Mouse (Mus musculus) CH12.LX (cell line): ENCODE data around the gene Zglp1. TPM values are rescaled to one million over a fixed set of nuclear protein-coding genes. Genes with fewer than 3 reads are reported as not detected.
A peak's percentile ranks its signal among the peaks of the same experiment; 100 is the strongest.

Source experiments
- DNase-seq: peaks from one replicate; pipeline ENCODE4 v3.0.0-alpha.2; 2013; ENCODE audit errors: extremely low read depth
- H3K27ac ChIP-seq: 2 replicates; pipeline ENCODE4 v1.5.1; 2012; ENCODE audit warnings: low read depth, mild to moderate bottlenecking, control low read depth, moderate library complexity; ENCODE audit not compliant: insufficient read depth
- H3K27me3 ChIP-seq: replicated peaks from 2 replicates; pipeline ENCODE3; 2012; ENCODE audit warnings: inconsistent platforms
- H3K36me3 ChIP-seq, 2 experiments: replicated peaks in 1 of 2; 2 replicates each; pipeline versions ENCODE3 to v1.6.1; 2012; ENCODE audit warnings: inconsistent platforms in 1 of 2, low read length in 1 of 2, mild to moderate bottlenecking in 1 of 2, mixed read lengths in 1 of 2, moderate library complexity in 1 of 2; ENCODE audit not compliant: control insufficient read depth in 1 of 2, insufficient read depth in 1 of 2
- H3K4me1 ChIP-seq, 2 experiments: 2 replicates each; pipeline ENCODE4 v1.6.1; 2012; ENCODE audit warnings: inconsistent platforms in 1 of 2, moderate library complexity in 1 of 2; ENCODE audit not compliant: insufficient read depth in 2 of 2, control insufficient read depth in 1 of 2
- H3K4me2 ChIP-seq: 2 replicates; pipeline ENCODE4 v1.6.1; 2012; ENCODE audit warnings: low read depth, mild to moderate bottlenecking, control low read depth; ENCODE audit not compliant: poor library complexity, insufficient read depth, severe bottlenecking
- H3K4me3 ChIP-seq, 3 experiments: fragments of 150-350 bp in 1 of 3; sonication (generic) in 1 of 3; replicated peaks in 1 of 3; 2 replicates each; pipeline versions ENCODE3 to v1.5.1; 2011 to 2012; ENCODE audit warnings: low read depth in 2 of 3, low read length in 2 of 3, mild to moderate bottlenecking in 2 of 3, moderate library complexity in 2 of 3, control low read depth in 1 of 3, improper control_type of control experiment in 1 of 3, inconsistent platforms in 1 of 3, mixed read lengths in 1 of 3; ENCODE audit not compliant: poor library complexity in 1 of 3
- H3K79me2 ChIP-seq: replicated peaks from 2 replicates; pipeline ENCODE4 v1.6.1; 2012; ENCODE audit warnings: mild to moderate bottlenecking, moderate library complexity; ENCODE audit not compliant: control insufficient read depth, poor library complexity, insufficient read depth, severe bottlenecking; ENCODE audit errors: extremely low read depth
- H3K9ac ChIP-seq: 2 replicates; pipeline ENCODE4 v1.6.1; 2012; ENCODE audit warnings: low read depth, mild to moderate bottlenecking, control low read depth, moderate library complexity; ENCODE audit not compliant: insufficient read depth
- H3K9me3 ChIP-seq: replicated peaks from 2 replicates; pipeline ENCODE3; 2012; ENCODE audit warnings: low read length, inconsistent platforms, mixed read lengths
- CHD2 ChIP-seq: IDR thresholded peaks from 2 replicates; pipeline ENCODE4 v1.6.1; 2011; ENCODE audit warnings: low read length, improper control_type of control experiment
- ELF1 ChIP-seq: IDR thresholded peaks from 2 replicates; pipeline ENCODE4 v1.6.1; 2014; ENCODE audit warnings: low read depth, mild to moderate bottlenecking, inconsistent platforms, low read length, improper control_type of control experiment
- EP300 ChIP-seq: IDR thresholded peaks from 2 replicates; pipeline ENCODE4 v1.6.1; 2011; ENCODE audit warnings: low read length, improper control_type of control experiment
- GABPA ChIP-seq: IDR thresholded peaks from 2 replicates; pipeline ENCODE4 v1.6.1; 2012; ENCODE audit warnings: low read depth, low read length, improper control_type of control experiment, inconsistent platforms; ENCODE audit not compliant: insufficient replicate concordance
- HCFC1 ChIP-seq: IDR thresholded peaks from 2 replicates; pipeline ENCODE4 v1.6.1; 2012; ENCODE audit warnings: low read depth, mild to moderate bottlenecking, inconsistent platforms, low read length, improper control_type of control experiment
- JUN ChIP-seq: IDR thresholded peaks from 2 replicates; pipeline ENCODE4 v1.6.1; 2011; ENCODE audit warnings: low read depth, mild to moderate bottlenecking, low read length, improper control_type of control experiment, moderate library complexity; ENCODE audit not compliant: insufficient read depth
- JUND ChIP-seq: conservative IDR thresholded peaks from 2 replicates; pipeline ENCODE4 v1.6.1; 2011; ENCODE audit warnings: low read depth, low read length, improper control_type of control experiment
- MAX ChIP-seq: IDR thresholded peaks from 2 replicates; pipeline ENCODE4 v1.6.1; 2011; ENCODE audit warnings: low read length, improper control_type of control experiment
- MAZ ChIP-seq: IDR thresholded peaks from 2 replicates; pipeline ENCODE4 v1.6.1; 2012; ENCODE audit warnings: low read depth, mild to moderate bottlenecking, inconsistent platforms, low read length, improper control_type of control experiment, moderate library complexity
- MEF2A ChIP-seq: IDR thresholded peaks from 2 replicates; pipeline ENCODE4 v1.6.1; 2014; ENCODE audit warnings: low read depth, mild to moderate bottlenecking, inconsistent platforms, low read length, improper control_type of control experiment, borderline replicate concordance
- MXI1 ChIP-seq: IDR thresholded peaks from 2 replicates; pipeline ENCODE4 v1.6.1; 2011; ENCODE audit warnings: mild to moderate bottlenecking, low read depth, low read length, improper control_type of control experiment
- NRF1 ChIP-seq: IDR thresholded peaks from 2 replicates; pipeline ENCODE4 v1.6.1; 2014; ENCODE audit warnings: low read depth, mild to moderate bottlenecking, inconsistent platforms, low read length, improper control_type of control experiment, moderate library complexity
- POLR2A ChIP-seq: IDR thresholded peaks from 2 replicates; pipeline ENCODE4 v1.6.1; 2011; ENCODE audit warnings: low read depth, mild to moderate bottlenecking, improper control_type of control experiment, low read length
- RCOR1 ChIP-seq: conservative IDR thresholded peaks from 2 replicates; pipeline ENCODE4 v1.6.1; 2012; ENCODE audit warnings: low read depth, mild to moderate bottlenecking, inconsistent platforms, low read length, improper control_type of control experiment
- SMC3 ChIP-seq: IDR thresholded peaks from 2 replicates; pipeline ENCODE4 v1.6.1; 2011; ENCODE audit warnings: low read depth, low read length, improper control_type of control experiment
- TCF12 ChIP-seq: IDR thresholded peaks from 2 replicates; pipeline ENCODE4 v1.6.1; 2014; ENCODE audit warnings: low read depth, mild to moderate bottlenecking, inconsistent platforms, low read length, improper control_type of control experiment
- USF2 ChIP-seq: conservative IDR thresholded peaks from 2 replicates; pipeline ENCODE4 v1.6.1; 2011; ENCODE audit warnings: low read depth, low read length, improper control_type of control experiment
- ZNF384 ChIP-seq: IDR thresholded peaks from 2 replicates; pipeline ENCODE4 v1.6.1; 2012; ENCODE audit warnings: low read depth, low read length, improper control_type of control experiment, inconsistent platforms
- dilution Hi-C: fragments of 300-500 bp; cut with MboI; formaldehyde crosslinking; loops from 2 replicates; pipeline ENCODE4 v1.14.3; 2020; ENCODE audit warnings: low sequenced_read_pairs; ENCODE audit not compliant: extremely low pct_unique_long_range_greater_than_20kb, extremely low pct_ligation_motif_present
- in situ Hi-C: fragments of 300-500 bp; cut with MboI; formaldehyde crosslinking; loops from 3 replicates; pipeline ENCODE4 v1.14.3; 2019; ENCODE audit warnings: low sequenced_read_pairs, low pct_ligation_motif_present, low pct_unique_long_range_greater_than_20kb, mixed read lengths
- polyA plus RNA-seq: library from polyadenylated mRNA; unstranded; fragments of >175 nt; gene quantifications from 2 replicates; pipeline ENCODE4 v1.2.1, GENCODE M21; 2012; ENCODE audit warnings: low read depth; ENCODE audit not compliant: insufficient read length
- total RNA-seq, 2 experiments: library from RNA; depleted of rRNA; stranded (reverse); fragments of 300-350 nt in 1 of 2; fragments of >200 nt in 1 of 2; gene quantifications; 2 replicates each; pipeline ENCODE4 v1.2.3; 2012 to 2014

Gene Zglp1
- total and polyA plus RNA-seq, 3 experiments: 0.87 to 1.3 TPM; not detected in 1

GRCm38 (mm10) chr9:21043563-21043962, 23.3 kb downstream of the Zglp1 start:
- H3K9ac ChIP-seq: no peak overlapping the region
- in situ Hi-C loops (no loop called here), dilution Hi-C loops (no loop called here)
- H3K9me3 ChIP-seq: no peaks in the 10 kb centered on the region
- no peaks in the 10 kb centered on the region for H3K79me2 ChIP-seq
- peaks cover 0 to 2% of the 10 kb centered on the region in 2 experiments for H3K36me3 ChIP-seq
- peaks cover 9 to 15% of the 10 kb centered on the region in 2 experiments for H3K4me1 ChIP-seq
- TF ChIP-seq TCF12: no peak
- TF ChIP-seq NRF1: no peak
- no peak for TF ChIP-seq RCOR1
- no peak for TF ChIP-seq MEF2A
- no peak for TF ChIP-seq JUND
- TF ChIP-seq JUN: no peak
- no peak for TF ChIP-seq MXI1
- no peak for TF ChIP-seq POLR2A
- no peak for TF ChIP-seq EP300
- no peak for TF ChIP-seq USF2
- no peak for TF ChIP-seq MAZ
- no peak for TF ChIP-seq ELF1
- no peak for TF ChIP-seq HCFC1
- TF ChIP-seq MAX: no peak
- TF ChIP-seq CHD2: no peak
- TF ChIP-seq ZNF384: no peak
- no peak for TF ChIP-seq GABPA
- DNase-seq: no peak
- H3K27ac ChIP-seq: no peak overlapping the region
- no peaks in the 10 kb centered on the region for H3K27me3 ChIP-seq
- no peak overlapping the region for H3K4me3 ChIP-seq
- no peak overlapping the region for H3K4me2 ChIP-seq

- no peak overlapping the region for H3K4me2 ChIP-seq
- H3K27me3 ChIP-seq: no peaks in the 10 kb centered on the region
- no peak overlapping the region for H3K9ac ChIP-seq
- no peaks in the 10 kb centered on the region for H3K79me2 ChIP-seq
- in situ Hi-C loops (no loop called here), dilution Hi-C loops (no loop called here)
- no peak overlapping the region for H3K27ac ChIP-seq
- peaks cover 9 to 15% of the 10 kb centered on the region in 2 experiments for H3K4me1 ChIP-seq
- no peak for DNase-seq
- TF ChIP-seq ELF1: peak; percentile 25; the same call in 1 of the 2 replicates
- no peak for TF ChIP-seq SMC3
- H3K36me3 ChIP-seq: peaks cover 12 to 23% of the 10 kb centered on the region in 2 experiments
- H3K9me3 ChIP-seq: no peaks in the 10 kb centered on the region
- no peak overlapping the region for H3K4me3 ChIP-seq
Measured at GRCm38 (mm10) chr9:21041308-21041707, 25.6 kb downstream of the Zglp1 start.
